Mouse (Mus musculus) liver, embryonic 13.5 days (tissue): Measurements from ENCODE around the gene Elof1. TPM values are rescaled to one million over a fixed set of nuclear protein-coding genes. Genes with fewer than 3 reads are reported as not detected.

ENCODE experiments used
- ATAC-seq: fragments of 200-750 bp; cut with Nextera tagmentation; 2 replicates; pipeline ENCODE4 v1.8.0; 2017; ENCODE audit warnings: low read depth, mild to moderate bottlenecking, moderate number of reproducible peaks, moderate library complexity
- DNase-seq: peaks from one replicate; pipeline ENCODE4 v3.0.0; 2022
- H3K27ac ChIP-seq: fragments of 300-500 bp; sonication (generic); 2 replicates; pipeline ENCODE4 v1.5.1; 2015; ENCODE audit warnings: moderate library complexity, mild to moderate bottlenecking, inconsistent platforms
- H3K27me3 ChIP-seq: fragments of 300-500 bp; sonication (generic); 2 replicates; pipeline ENCODE4 v1.6.1; 2015; ENCODE audit warnings: mild to moderate bottlenecking, inconsistent platforms
- H3K36me3 ChIP-seq: fragments of 300-500 bp; sonication (generic); 2 replicates; pipeline ENCODE4 v1.6.1; 2015; ENCODE audit warnings: mild to moderate bottlenecking, inconsistent platforms
- H3K4me1 ChIP-seq: fragments of 300-500 bp; sonication (generic); replicated peaks from 2 replicates; pipeline ENCODE4 v1.6.1; 2015; ENCODE audit warnings: inconsistent platforms
- H3K4me2 ChIP-seq: fragments of 300-500 bp; sonication (generic); 2 replicates; pipeline ENCODE4 v1.6.1; 2015; ENCODE audit warnings: inconsistent platforms, mild to moderate bottlenecking, moderate library complexity
- H3K4me3 ChIP-seq: fragments of 300-500 bp; sonication (generic); replicated peaks from 2 replicates; pipeline ENCODE4 v1.5.1; 2015; ENCODE audit warnings: mild to moderate bottlenecking, inconsistent platforms
- H3K9ac ChIP-seq: fragments of 300-500 bp; sonication (generic); 2 replicates; pipeline ENCODE4 v1.6.1; 2015; ENCODE audit warnings: mild to moderate bottlenecking, inconsistent platforms
- H3K9me3 ChIP-seq: fragments of 300-500 bp; sonication (generic); replicated peaks from 2 replicates; pipeline ENCODE4 v1.6.1; 2016; ENCODE audit warnings: inconsistent platforms
- WGBS: fragments of 180-500 bp; shearing (Covaris S2); methylation state at CpG from one replicate; pipeline ENCODE4 v1.1.7; 2015; ENCODE audit not compliant: insufficient replicate concordance; 5-methylcytosine and 5-hydroxymethylcytosine counted together
- polyA plus RNA-seq: library from polyadenylated mRNA; unstranded; fragments of >200 nt; fragmentation: Nextera tagmentation; extraction: Ambion mirVana; gene quantifications from 2 replicates; pipeline ENCODE4 v1.2.1, GENCODE M21; 2015

The Elof1 gene
- polyA plus RNA-seq, 1 experiment from 2014 or later = 109 TPM

GRCm38 (mm10) chr9:22134988-22135643, 18.1 kb upstream of the Elof1 start:
- WGBS = 37% methylated on average over 9 of the region's 9 CpGs
- peak overlapping the region; percentile 96 for H3K27ac ChIP-seq
- H3K9ac ChIP-seq = peak overlapping the region; percentile 91
- ATAC-seq = peak; percentile 59
- H3K9me3 ChIP-seq = no peaks in the 10 kb centered on the region
- peaks cover 24% of the 10 kb centered on the region for H3K36me3 ChIP-seq
- H3K27me3 ChIP-seq = no peaks in the 10 kb centered on the region
- no peak for DNase-seq
- peak overlapping the region; percentile 99 for H3K4me2 ChIP-seq
- peak overlapping the region; percentile 75 for H3K4me3 ChIP-seq
- peaks cover 81% of the 10 kb centered on the region for H3K4me1 ChIP-seq

- Histone ChIP-seq H3K36me3 (peaks cover 32% of the 10 kb centered on the region), H3K9me3 (no peaks in the 10 kb centered on the region), H3K27ac (peak overlapping the region; percentile 96), H3K27me3 (no peaks in the 10 kb centered on the region), H3K4me1 (peaks cover 89% of the 10 kb centered on the region), H3K9ac (peak overlapping the region; percentile 91), H3K4me2 (peak overlapping the region; percentile 99), H3K4me3 (peak overlapping the region; percentile 75)
- WGBS = 46% methylated on average over 7 of the region's 7 CpGs
- ATAC-seq = no peak
- DNase-seq = no peak
Measured at GRCm38 (mm10) chr9:22134246-22134890, 17.4 kb upstream of the Elof1 start.

- H3K4me2 ChIP-seq = peak overlapping the region; percentile 99
- no peaks in the 10 kb centered on the region for H3K27me3 ChIP-seq
- 51% methylated on average over 11 of the region's 11 CpGs for WGBS
- H3K4me3 ChIP-seq = peak overlapping the region; percentile 75
- peak overlapping the region; percentile 96 for H3K27ac ChIP-seq
- H3K9ac ChIP-seq = peak overlapping the region; percentile 91
- DNase-seq (no peak), ATAC-seq (no peak)
- peaks cover 86% of the 10 kb centered on the region for H3K4me1 ChIP-seq
- no peaks in the 10 kb centered on the region for H3K9me3 ChIP-seq
- peaks cover 53% of the 10 kb centered on the region for H3K36me3 ChIP-seq
Measured at GRCm38 (mm10) chr9:22132220-22132619, 15.2 kb upstream of the Elof1 start.

- peaks cover 61% of the 10 kb centered on the region for H3K36me3 ChIP-seq
- peaks cover 84% of the 10 kb centered on the region for H3K4me1 ChIP-seq
- no peaks in the 10 kb centered on the region for H3K9me3 ChIP-seq
- H3K9ac ChIP-seq = peak overlapping the region; percentile 91
- peak; percentile 62 for ATAC-seq
- peak overlapping the region; percentile 99 for H3K4me2 ChIP-seq
- no peaks in the 10 kb centered on the region for H3K27me3 ChIP-seq
- peak; percentile 57 for DNase-seq
- under 1% methylated on average over 35 of the region's 35 CpGs for WGBS
- H3K27ac ChIP-seq = peak overlapping the region; percentile 96
- H3K4me3 ChIP-seq = peak overlapping the region; percentile 75
Measured at GRCm38 (mm10) chr9:22131226-22131981, 14.4 kb upstream of the Elof1 start.

GRCm38 (mm10) chr9:22125246-22126027, 8.5 kb upstream of the Elof1 start:
- no peaks in the 10 kb centered on the region for H3K27me3 ChIP-seq
- no peaks in the 10 kb centered on the region for H3K9me3 ChIP-seq
- H3K27ac ChIP-seq = peak overlapping the region; percentile 59
- H3K4me3 ChIP-seq = no peak overlapping the region
- H3K9ac ChIP-seq = no peak overlapping the region
- 79% methylated on average over 15 of the region's 15 CpGs for WGBS
- peaks cover 83% of the 10 kb centered on the region for H3K4me1 ChIP-seq
- DNase-seq (no peak), ATAC-seq (no peak)
- H3K36me3 ChIP-seq = peaks cover 53% of the 10 kb centered on the region
- H3K4me2 ChIP-seq = no peak overlapping the region

- Histone ChIP-seq H3K4me1 (peaks cover 81% of the 10 kb centered on the region), H3K27me3 (no peaks in the 10 kb centered on the region), H3K9ac (no peak overlapping the region), H3K27ac (peak overlapping the region; percentile 70), H3K4me3 (no peak overlapping the region), H3K9me3 (no peaks in the 10 kb centered on the region), H3K36me3 (peaks cover 40% of the 10 kb centered on the region), H3K4me2 (no peak overlapping the region)
- ATAC-seq = no peak
- no peak for DNase-seq
- WGBS = 79% methylated on average over 3 of the region's 3 CpGs
Measured at GRCm38 (mm10) chr9:22124169-22124568, 7.2 kb upstream of the Elof1 start.

- Histone ChIP-seq H3K4me3 (no peak overlapping the region), H3K36me3 (peaks cover 30% of the 10 kb centered on the region), H3K9ac (peak overlapping the region; percentile 30; the same call in 1 of the 2 replicates), H3K4me2 (no peak overlapping the region), H3K27me3 (no peaks in the 10 kb centered on the region), H3K4me1 (peaks cover 85% of the 10 kb centered on the region), H3K9me3 (no peaks in the 10 kb centered on the region), H3K27ac (peak overlapping the region; percentile 87)
- 72% methylated on average over 7 of the region's 7 CpGs for WGBS
- peak; percentile 39 for ATAC-seq
- DNase-seq = no peak
Measured at GRCm38 (mm10) chr9:22123069-22123609, 6.2 kb upstream of the Elof1 start.

- ATAC-seq (no peak), DNase-seq (no peak)
- Histone ChIP-seq H3K27ac (peak overlapping the region; percentile 87), H3K9me3 (no peaks in the 10 kb centered on the region), H3K9ac (peak overlapping the region; percentile 37), H3K4me3 (no peak overlapping the region), H3K27me3 (no peaks in the 10 kb centered on the region), H3K4me1 (peaks cover 89% of the 10 kb centered on the region), H3K4me2 (peak overlapping the region; percentile 35; the same call in 1 of the 2 replicates), H3K36me3 (peaks cover 19% of the 10 kb centered on the region)
- WGBS = 71% methylated on average over 3 of the region's 3 CpGs
Measured at GRCm38 (mm10) chr9:22122005-22122404, 5.0 kb upstream of the Elof1 start.

GRCm38 (mm10) chr9:22121545-22121944, 4.6 kb upstream of the Elof1 start:
- Histone ChIP-seq H3K4me3 (no peak overlapping the region), H3K27me3 (no peaks in the 10 kb centered on the region), H3K27ac (peak overlapping the region; percentile 87), H3K4me1 (peaks cover 86% of the 10 kb centered on the region), H3K9me3 (no peaks in the 10 kb centered on the region), H3K36me3 (peaks cover 14% of the 10 kb centered on the region), H3K4me2 (peak overlapping the region; percentile 35), H3K9ac (peak overlapping the region; percentile 37; the same call in 1 of the 2 replicates)
- DNase-seq = peak; percentile 61
- peak; percentile 70 for ATAC-seq

- H3K4me3 ChIP-seq = no peak overlapping the region
- no peaks in the 10 kb centered on the region for H3K27me3 ChIP-seq
- no peaks in the 10 kb centered on the region for H3K9me3 ChIP-seq
- no peak for ATAC-seq
- H3K9ac ChIP-seq = 0 out of 2 replicates have a peak overlapping the region, but pooled peaks have one; percentile 8
- no peak for DNase-seq
- WGBS = 78% methylated on average over 4 of the region's 4 CpGs
- peaks cover 3% of the 10 kb centered on the region; the same call in 1 of the 2 replicates for H3K36me3 ChIP-seq
- H3K27ac ChIP-seq = peak overlapping the region; percentile 87; the same call in 1 of the 2 replicates
- no peak overlapping the region for H3K4me2 ChIP-seq
- H3K4me1 ChIP-seq = peaks cover 82% of the 10 kb centered on the region
Measured at GRCm38 (mm10) chr9:22119543-22119942, 2.6 kb upstream of the Elof1 start.
